Mouse (Mus musculus) thymus, adult 2 months (tissue): ENCODE results near the gene Slc6a18.

Experiments used
- CTCF ChIP-seq: fragments of 200-500 bp; IDR thresholded peaks from 2 replicates; pipeline ENCODE4 v1.5.1; 2012; ENCODE audit warnings: mild to moderate bottlenecking, control low read depth, low read length, moderate library complexity, borderline replicate concordance; ENCODE audit not compliant: control insufficient read depth, poor library complexity, insufficient read depth; ENCODE audit errors: extremely low read depth
- POLR2A ChIP-seq: fragments of 200-500 bp; IDR thresholded peaks from 2 replicates; pipeline ENCODE4 v1.6.1; 2012; ENCODE audit warnings: mild to moderate bottlenecking, low read length, control low read depth, moderate library complexity; ENCODE audit not compliant: control insufficient read depth, poor library complexity, insufficient read depth; ENCODE audit errors: extremely low read depth

GRCm38 (mm10) chr13:73688934-73689333 is 11.1 kb upstream of the Slc6a18 start:
- TF ChIP-seq CTCF, result peak; percentile 19; the same call in 1 of the 2 replicates
- TF ChIP-seq POLR2A, result peak; percentile 53; the same call in 1 of the 2 replicates
